Mouse (Mus musculus): ENCODE data around the gene Sfxn5.

The Sfxn5 gene

GRCm38 (mm10) chr6:85363906-85364260, 30.7 kb upstream of the Sfxn5 start:
- no peak for DNase-seq

GRCm38 (mm10) chr6:85363231-85363905, 30.1 kb upstream of the Sfxn5 start:
- no peak for DNase-seq

- DNase-seq, result no peak
Measured at GRCm38 (mm10) chr6:85362610-85363009, 29.4 kb upstream of the Sfxn5 start.

- no peak for DNase-seq
Measured at GRCm38 (mm10) chr6:85360311-85360710, 27.1 kb upstream of the Sfxn5 start.

- DNase-seq, result no peak
Measured at GRCm38 (mm10) chr6:85358877-85359276, 25.7 kb upstream of the Sfxn5 start.

GRCm38 (mm10) chr6:85356682-85357465, 23.7 kb upstream of the Sfxn5 start:
- DNase-seq, result no peak

- DNase-seq, result no peak
Measured at GRCm38 (mm10) chr6:85355753-85356152, 22.5 kb upstream of the Sfxn5 start.

GRCm38 (mm10) chr6:85354709-85355108, 21.5 kb upstream of the Sfxn5 start:
- DNase-seq, result no peak

GRCm38 (mm10) chr6:85353706-85354105, 20.5 kb upstream of the Sfxn5 start:
- DNase-seq, result no peak

GRCm38 (mm10) chr6:85350157-85350556, 16.9 kb upstream of the Sfxn5 start:
- no peak for DNase-seq

GRCm38 (mm10) chr6:85349246-85349645, 16.0 kb upstream of the Sfxn5 start:
- no peak for DNase-seq

- no peak for DNase-seq
Measured at GRCm38 (mm10) chr6:85348133-85348532, 14.9 kb upstream of the Sfxn5 start.

- DNase-seq, result peak; percentile 84
Measured at GRCm38 (mm10) chr6:85346028-85346634, 12.9 kb upstream of the Sfxn5 start.

GRCm38 (mm10) chr6:85344929-85345328, 11.7 kb upstream of the Sfxn5 start:
- DNase-seq, result no peak

- no peak for DNase-seq
Measured at GRCm38 (mm10) chr6:85343027-85343426, 9.8 kb upstream of the Sfxn5 start.

- DNase-seq, result no peak
Measured at GRCm38 (mm10) chr6:85341814-85342501, 8.7 kb upstream of the Sfxn5 start.

GRCm38 (mm10) chr6:85340184-85340583, 7.0 kb upstream of the Sfxn5 start:
- DNase-seq, result no peak

- DNase-seq, result peak; percentile 39
Measured at GRCm38 (mm10) chr6:85339273-85339901, 6.2 kb upstream of the Sfxn5 start.

GRCm38 (mm10) chr6:85336944-85337343, 3.7 kb upstream of the Sfxn5 start:
- DNase-seq, result no peak

GRCm38 (mm10) chr6:85335352-85335751, 2.1 kb upstream of the Sfxn5 start:
- no peak for DNase-seq

GRCm38 (mm10) chr6:85334851-85335250, 1.6 kb upstream of the Sfxn5 start:
- no peak for DNase-seq

GRCm38 (mm10) chr6:85334251-85334650, 1.0 kb upstream of the Sfxn5 start:
- no peak for DNase-seq

- no peak for DNase-seq
Measured at GRCm38 (mm10) chr6:85333732-85334131, 510 bp upstream of the Sfxn5 start.

Measured in liver (tissue).